Mouse (Mus musculus): ENCODE measurements at regions not wholly inside any gene's neighbourhood (a gene's known extent, or its start where the extent isn't known, plus 50 kb on each side); places are given as distances from the start of the nearest gene placed in this dataset.

DNA sequence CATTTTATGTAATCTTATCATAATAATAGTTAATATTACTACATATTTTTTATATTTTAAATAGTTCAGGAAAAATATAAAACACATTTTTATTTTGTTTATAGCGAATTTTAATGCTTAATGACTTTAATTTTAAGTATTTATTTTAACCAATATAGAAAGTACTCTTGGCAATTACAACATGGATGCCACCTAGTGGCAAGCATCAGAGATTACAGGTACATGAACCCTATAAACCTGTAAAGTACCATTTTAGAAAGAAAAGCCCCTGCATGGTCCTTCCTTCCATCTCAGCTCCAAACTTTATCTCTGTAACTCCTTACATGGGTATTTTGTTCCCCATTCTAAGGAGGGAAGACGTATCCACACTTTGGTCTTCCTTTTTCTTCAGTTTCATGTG lies 4328.9 kb upstream of the Gm7489 start:
- DNase-seq (ENCODE audit: low read depth, low spot score): peak; percentile 9

DNA sequence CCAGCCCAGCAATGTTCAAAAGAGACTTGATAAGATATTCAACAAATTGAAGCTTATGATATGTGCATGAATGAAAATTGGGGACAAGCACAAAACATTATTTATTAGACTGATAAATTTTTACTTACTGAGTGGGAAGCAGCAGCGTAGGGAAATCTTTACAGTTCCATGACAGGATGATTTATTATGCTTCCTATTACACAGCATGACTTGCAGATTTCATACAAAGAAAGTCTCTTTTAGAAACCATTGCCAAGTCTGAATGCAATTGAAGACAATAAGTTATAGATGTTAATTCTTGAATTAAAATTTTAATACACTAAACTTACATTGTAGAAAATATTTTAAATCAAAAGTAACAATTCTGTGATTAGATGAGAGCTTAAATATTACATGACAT lies 4324.3 kb upstream of the Gm7489 start:
- DNase-seq (ENCODE audit: low read depth, low spot score): no peak

DNA sequence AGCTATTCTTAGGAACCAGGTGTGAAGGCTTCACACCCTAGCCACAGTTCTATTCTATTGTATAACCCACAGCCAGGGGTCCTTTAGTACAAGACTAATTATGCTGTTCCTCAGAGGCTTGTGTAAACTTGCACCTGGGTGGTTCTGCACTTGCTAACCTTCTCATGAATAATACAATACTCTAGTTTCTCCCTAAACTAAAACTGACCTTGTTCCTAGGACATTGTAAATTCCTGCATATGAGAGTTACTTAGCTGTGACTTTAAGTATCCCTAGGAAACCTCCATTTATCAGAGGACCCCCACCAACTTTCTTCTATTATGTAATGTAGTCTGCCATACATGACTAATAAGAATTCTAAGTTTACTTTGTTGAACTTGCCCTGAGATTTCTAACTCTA lies 4295.9 kb upstream of the Gm7489 start:
- peak; percentile 86 for DNase-seq (ENCODE audit: low read depth, low spot score)

GRCm38 (mm10) chr15:49613865-49614264 lies 4270.8 kb upstream of the Gm7489 start:
- DNase-seq (ENCODE audit: low read depth, low spot score): no peak

DNA sequence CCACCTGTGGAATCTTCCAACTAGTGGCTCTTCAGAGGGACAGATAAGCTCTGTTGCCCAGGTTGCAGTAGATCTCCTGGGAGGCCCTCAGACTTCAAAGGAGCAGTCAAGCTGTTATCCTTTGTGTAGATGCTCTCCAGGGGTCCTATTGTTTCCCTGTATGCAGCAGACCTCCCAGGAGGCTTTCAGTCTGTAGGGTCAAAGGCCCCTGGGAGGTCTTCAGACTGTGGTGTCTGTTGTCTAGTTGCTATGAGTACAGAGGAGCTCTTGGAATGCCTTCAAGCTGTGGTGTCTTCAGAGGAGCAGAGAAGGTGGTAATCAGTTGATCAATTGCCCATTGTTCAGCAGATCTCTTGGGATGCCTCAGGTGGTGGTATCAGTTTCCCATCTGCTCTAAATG lies 4237.3 kb upstream of the Gm7489 start:
- DNase-seq (ENCODE audit: low read depth, low spot score): peak; percentile 21

DNA sequence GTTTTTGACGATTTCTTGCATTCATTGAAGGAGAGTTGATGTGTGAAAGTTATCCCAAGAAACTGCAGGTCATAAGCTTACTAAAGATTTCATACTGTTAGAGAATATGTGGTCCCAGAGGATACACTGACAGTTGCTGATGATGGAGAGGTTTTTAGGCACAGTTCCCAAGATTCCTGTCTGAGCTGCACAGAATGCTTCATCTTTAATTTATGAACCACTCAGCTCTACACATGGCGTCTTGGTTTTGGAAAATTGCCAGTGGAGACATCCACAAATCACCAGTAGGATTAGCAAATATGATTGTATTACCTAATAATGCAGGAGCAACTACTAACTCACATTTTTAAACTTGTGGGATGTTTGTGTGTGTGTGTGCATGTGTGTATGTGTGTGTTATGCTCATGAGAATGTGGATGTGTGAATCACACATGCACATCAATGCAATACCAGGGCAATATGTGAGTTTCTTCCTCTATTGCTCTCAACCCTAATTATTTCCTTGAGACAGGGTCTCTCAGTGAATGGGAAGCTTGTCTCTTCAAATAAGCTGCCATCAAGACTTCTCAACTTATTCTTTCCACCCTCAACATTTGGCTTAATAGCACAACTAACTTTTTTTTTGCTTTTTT lies 4234.0 kb upstream of the Gm7489 start:
- DNase-seq (ENCODE audit: low read depth, low spot score): no peak

DNA sequence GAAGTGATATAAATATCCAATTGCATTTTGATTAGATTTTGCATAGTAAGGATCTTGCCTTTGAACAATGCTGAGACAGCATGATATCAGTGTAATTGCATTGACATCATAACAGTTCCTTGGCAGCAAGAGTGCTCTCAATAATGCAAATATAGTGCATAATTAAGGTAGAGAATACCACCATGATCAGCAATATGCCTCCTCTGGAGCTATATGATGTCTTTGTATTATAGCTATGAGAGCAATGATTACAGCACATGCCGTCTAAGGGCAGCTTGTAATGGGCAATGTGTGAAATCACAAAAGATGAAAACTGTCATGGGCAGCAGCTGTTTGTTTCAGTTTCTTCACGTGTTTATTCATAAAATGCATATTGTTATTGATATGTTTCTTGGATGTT lies 4231.0 kb upstream of the Gm7489 start:
- no peak for DNase-seq (ENCODE audit: low read depth, low spot score)

DNA sequence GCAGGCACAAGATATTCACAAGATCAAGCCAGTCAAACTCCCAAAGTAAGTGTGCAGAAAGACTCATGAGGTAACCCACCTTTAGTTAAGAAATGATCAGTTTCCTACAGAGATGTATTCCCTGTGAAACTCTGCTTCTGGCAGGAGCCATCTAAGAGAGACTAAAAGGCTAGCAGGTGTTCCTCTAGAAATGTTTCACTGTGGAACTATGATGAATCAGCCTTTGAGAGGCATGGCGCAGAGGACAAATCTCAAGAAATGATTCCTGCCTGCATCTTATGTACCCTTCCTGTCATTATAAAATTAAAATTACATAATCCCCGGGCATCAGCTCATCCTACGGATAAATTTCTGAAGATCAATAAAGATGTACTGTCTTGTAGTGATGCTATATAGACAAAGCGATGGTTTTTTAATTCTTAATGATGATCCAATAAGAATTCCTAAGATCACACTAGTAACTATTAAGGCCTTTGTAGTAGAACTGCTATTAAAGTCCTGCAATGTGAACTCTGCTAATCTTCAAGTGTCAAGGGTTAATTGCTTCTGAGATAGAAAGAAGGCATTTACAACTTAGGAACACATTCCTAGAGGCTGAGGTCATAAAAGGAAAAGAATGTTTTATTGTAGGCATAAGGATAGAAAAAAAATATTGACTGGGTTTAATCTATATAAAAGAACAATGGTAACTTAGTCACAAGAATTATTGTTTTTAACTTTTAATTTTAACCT lies 4219.7 kb upstream of the Gm7489 start:
- no peak for DNase-seq (ENCODE audit: low read depth, low spot score)
